Mouse (Mus musculus) lung, adult 2 months (tissue): ENCODE measurements around the gene Frmd5.

Source experiments
- CTCF ChIP-seq: fragments of 200-500 bp; IDR thresholded peaks from 2 replicates; pipeline ENCODE4 v1.5.1; 2011; ENCODE audit warnings: mild to moderate bottlenecking, low read length, control low read depth; ENCODE audit not compliant: insufficient read depth
- POLR2A ChIP-seq: fragments of 200-500 bp; IDR thresholded peaks from 2 replicates; pipeline ENCODE4 v1.6.1; 2011; ENCODE audit warnings: low read depth, mild to moderate bottlenecking, control low read depth, low read length, borderline replicate concordance; ENCODE audit errors: extremely low read depth

GRCm38 (mm10) chr2:121758258-121758657 is 48.6 kb downstream of the Frmd5 start:
- TF ChIP-seq CTCF (no peak), POLR2A (no peak)
